Mouse (Mus musculus): ENCODE results near the gene Mael.

Gene Mael

DNA sequence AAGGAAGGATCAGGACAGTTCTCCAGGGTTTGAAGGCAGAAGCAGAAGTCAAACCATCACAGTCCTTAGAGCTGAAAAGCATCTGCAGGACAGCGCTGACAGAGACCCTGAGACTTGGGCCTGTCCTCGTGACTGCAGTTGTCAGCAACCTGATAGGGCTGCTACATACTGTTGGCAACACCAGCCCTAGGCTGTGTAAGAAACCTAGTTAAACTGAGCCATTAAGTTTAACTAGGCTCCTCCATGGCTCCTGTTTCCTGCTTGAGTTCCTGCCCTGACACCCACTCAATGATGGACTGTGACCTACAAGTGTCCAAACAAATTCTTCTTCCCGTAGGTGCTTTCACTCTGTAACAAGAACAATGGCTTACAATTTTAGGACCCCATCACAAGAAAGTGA is 33.4 kb downstream of the Mael start:
- DNase-seq (ENCODE audit: low spot score) = no peak

DNA sequence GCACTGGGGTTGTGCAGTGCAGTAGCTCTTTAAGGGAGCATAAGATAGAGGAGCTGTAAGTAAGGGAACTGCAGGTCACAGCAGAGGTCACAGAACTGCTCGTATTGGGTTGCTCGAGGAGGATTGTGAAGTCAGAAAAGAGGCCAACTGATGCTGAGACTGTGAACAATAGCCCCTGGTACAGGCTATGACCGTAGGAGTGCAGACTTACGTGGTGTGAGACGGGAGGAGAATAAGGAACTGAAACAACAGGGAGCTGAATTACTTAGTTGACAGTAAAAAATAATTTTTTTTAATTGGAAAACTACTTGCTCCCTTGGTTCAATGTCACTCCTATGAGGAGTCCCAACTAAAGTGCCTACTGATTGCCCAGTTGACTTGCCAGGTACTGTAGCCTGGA is 34.4 kb downstream of the Mael start:
- no peak for DNase-seq (ENCODE audit: low spot score)

DNA sequence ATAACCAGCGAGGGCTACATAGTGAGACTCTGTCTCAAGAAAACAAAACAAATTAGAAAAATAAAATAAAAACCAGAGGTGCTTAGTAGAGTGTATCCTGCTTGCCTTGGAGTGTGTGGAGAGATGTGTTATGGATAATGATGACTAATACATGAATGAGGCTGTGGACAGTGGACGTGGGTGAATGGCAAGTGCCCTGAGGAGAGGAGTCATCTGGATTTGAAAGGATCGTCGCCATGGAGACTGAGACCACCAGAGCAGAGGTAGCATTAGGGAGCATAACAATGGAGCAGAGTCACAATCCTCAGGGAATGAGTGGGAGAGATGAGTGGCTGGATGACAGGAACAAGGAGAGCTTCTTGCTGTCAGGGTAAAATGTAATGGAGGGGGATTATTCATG is 48.7 kb downstream of the Mael start:
- no peak for DNase-seq (ENCODE audit: low spot score)

DNA sequence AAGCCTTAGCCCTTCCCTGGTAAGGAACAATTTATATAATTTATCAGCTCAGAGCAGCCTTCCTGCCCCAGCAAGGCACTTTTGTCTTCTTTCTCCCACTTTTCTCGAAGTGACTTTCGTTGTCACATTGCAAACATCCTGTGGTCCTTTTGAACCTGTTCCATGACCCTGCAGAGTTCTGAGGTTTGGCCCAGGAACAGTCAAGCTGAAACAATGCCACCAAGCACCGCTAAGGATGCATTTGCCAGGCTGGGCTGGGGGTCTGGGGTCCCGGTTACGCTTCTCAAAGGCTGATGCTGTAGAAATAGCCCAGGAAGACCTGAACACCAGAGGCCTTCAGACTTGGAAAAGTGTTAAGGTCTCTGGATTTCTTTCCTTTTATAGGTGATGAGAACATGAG is 53.2 kb downstream of the Mael start:
- no peak for DNase-seq (ENCODE audit: low spot score)

DNA sequence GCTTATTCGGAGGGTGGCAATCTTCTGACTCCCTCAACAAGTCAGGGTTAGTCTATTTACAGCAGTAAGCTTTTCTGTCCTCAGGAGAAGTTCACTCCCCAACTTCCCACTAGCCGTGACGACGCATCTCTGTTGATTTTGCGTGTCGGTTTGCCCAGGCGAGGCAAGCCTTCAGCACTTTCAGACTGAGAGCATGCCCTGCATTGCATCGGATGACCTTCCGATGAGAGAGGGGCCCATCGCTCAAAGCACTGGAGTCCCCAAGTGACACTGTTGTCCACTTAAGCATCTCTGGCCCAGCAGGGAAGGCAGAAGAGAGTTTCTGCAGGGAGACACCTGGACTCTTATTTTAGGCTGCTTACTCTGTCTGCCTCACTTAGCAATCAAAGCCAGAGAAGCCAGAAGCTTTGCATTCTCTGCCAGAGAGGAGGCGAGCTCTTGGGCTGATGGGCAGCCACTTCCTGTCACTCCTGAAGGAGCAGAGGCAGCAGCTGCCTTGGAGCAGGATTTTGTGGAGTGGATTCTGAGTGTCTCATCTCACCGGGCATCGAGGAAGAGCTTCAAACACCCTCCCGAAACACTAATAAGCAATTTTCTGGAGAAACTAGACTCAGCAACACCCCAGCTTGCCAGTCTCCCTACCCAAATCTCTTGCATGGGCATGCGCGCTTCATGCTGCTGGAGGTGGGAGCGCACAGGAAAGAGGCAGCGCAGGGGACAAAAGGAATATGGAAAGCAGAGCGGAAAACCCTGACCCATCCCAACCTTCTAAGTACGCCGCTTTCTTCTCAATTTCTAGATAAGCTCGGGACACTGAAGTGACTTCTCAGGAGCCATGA is 53.9 kb downstream of the Mael start:
- DNase-seq (ENCODE audit: low spot score) = no peak

DNA sequence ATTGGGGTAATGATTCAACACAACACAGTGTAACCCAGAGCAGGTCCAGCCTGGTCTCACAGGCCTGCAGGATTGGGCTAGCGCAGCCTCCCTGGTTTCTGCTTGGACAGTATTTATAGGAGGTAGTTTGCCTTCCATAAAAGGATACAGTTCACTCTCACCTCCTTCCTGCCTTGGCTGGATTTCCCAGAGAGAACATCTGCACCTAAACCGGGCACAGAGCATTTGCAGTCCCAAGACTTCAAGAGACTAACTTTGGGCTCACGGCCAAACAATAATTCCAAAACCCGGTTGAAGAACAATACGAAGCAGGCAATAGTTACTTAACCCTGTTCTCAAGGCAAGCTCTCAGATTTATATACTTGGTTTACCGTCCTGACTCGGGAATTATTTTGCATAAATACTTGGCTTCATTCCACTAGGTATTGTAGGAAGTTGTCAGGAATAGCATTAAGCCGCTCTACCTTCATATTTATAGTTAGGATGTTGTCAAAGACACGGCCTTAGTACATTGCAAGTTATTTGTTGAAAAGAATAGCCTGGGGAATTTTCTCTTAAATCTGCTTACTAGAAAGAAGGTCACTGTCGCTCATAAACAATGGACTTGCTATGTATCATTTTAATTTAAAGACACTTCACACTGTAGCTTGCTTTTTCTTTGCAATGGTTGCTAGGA is 55.5 kb downstream of the Mael start:
- DNase-seq (ENCODE audit: low spot score) = no peak

DNA sequence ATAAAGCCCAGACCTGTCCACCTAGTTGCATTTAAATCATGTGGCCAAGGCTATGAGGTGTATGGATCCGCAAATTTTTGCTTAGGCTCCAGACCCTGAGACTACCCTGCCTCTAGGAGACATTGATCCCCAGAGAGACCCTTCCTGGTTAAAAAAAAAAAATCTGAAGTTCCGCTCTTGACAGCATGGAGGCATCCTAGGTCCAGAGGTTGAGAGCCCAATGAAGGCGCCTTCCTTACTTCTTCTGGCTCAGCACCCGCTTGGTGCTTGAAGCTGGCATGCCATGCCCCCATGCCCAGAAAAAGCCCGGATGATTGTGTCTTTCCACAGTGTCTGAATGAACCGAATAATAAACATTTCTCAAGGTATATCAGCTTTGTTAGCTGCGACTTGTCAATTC is 57.0 kb downstream of the Mael start:
- no peak for DNase-seq (ENCODE audit: low spot score)

DNA sequence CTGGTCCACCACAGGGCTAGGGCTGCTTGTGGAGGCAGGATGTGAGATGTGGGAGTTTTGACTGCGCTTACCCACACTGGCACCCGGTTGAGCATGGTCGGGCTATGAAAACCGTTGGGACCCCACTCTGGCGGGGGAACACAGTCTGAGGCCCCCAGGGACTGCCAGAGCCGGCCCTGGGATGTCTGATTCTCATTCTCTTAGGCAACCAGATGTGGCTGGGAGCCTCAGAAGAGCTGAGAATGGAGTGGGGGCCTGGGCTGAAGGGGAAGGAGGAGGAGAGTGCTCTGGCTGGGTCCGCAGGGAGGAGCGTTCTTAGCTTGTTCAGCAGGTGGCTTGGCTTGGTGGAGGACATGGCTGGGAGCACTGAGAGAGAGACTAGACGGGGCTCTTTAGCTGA is 64.9 kb downstream of the Mael start:
- DNase-seq (ENCODE audit: low spot score) = no peak

DNA sequence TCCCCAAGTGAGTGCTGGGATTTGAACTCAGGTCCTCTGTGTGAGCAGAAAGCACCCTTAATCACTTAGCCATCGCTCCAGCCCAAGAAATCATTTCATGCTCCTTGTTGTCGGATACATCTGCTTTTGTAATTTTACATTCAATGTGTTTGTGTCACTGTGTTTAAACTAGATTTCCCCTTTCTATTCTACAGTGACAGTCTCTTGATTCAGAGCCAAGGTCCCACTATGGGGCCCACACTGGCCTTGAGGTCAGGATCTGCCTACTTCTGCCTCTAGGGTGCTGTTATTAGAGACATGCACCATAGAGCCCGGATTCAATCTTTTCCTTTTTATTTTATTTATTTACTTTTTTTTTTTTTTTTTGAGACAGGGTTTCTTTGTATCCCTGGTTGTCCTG is 65.6 kb downstream of the Mael start:
- DNase-seq (ENCODE audit: low spot score) = no peak

DNA sequence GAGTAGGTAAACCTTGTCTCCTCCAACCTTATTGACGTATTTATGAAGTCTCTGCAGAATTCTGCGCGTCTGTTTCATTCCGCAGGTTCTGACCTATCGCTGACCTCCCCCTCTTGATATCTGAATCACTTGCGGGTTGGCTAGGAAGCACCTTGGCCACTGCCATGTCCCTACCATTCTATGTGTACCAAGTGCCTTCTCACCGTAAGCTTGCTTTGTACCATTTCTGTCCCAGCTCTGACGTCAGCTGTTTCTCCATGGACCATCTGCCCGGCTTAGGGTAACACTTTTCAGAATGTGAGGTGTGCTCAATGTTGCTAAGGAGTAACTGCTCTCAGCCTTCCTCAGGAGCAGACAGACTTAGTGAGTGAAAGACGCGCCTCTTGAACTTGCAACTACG is 67.7 kb downstream of the Mael start:
- DNase-seq (ENCODE audit: low spot score) = no peak

DNA sequence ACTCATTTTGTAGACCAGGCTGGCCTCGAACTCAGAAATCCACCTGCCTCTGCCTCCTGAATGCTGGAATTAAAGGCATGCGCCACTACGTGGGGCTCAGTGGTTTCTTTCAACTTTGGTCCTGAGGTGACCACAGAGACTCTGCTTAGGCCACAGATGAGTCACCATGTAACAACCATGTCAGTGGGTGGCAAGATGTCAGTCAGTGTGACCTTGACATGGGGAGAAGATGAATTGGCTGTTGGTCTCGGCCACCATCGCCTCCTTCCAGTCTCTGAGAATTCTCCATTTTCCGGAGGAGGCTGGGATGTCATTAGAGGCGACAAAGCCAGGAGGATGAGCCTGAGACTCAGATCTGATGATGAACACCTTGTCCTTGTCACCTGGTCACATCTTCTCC is 68.8 kb downstream of the Mael start:
- DNase-seq (ENCODE audit: low spot score) = no peak

DNA sequence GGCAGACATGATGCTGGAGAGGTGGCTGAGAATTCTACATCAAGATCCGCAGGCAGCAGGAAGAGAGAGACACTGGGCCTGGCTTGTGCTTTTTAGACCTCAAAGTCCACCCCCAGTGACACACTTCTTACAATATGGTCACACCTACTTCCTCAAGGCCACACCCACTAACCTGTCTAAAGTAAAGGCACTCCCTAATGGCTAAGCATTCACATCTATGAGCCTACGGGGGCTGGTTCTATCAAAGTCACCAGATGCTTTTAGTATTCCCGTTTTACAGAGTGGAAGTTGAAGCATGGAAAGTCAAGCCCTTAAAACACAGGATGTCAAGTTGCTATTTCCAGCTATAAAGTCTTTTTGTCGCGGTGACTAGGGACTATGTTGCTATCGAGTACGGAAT is 70.5 kb downstream of the Mael start:
- DNase-seq (ENCODE audit: low spot score) = no peak

DNA sequence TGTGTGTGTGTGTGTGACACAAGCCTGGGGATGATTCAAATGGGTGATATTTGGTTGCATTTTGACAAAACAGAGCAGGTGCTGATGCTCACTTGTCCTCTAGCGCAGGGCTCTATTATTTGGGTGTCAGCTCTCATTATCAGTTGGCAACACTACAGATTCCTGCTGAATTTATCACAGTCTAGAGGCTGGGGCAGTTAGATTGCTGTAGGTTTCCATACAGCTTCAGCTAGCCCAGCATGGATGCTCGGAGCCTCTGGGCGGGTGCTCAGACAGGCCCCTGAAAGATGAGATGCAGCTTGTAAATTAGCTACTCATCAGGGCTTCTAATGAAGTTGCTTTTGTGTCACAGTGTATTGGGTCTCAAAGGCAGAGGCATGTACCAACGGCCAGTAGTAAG is 71.1 kb downstream of the Mael start:
- no peak for DNase-seq (ENCODE audit: low spot score)

DNA sequence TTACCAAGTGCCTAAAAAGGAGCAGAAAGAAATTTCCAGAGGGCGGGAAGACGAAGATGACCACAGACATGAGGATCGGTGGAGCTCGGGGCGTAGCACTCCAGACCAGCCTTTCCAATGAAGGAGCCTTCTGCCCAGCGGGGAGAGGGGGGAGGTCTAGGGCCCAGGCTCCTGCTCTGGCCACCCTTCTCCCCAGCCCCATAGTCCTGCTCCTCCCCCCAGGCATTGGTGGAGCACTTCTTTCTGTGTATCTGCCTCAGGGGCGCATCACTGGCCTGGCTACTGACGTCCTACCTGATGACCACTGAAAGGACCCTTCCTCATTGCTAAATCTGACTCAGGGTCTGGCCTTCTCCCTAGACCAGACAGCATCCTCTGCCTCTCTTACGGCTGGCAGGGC is 73.4 kb downstream of the Mael start:
- no peak for DNase-seq (ENCODE audit: low spot score)

DNA sequence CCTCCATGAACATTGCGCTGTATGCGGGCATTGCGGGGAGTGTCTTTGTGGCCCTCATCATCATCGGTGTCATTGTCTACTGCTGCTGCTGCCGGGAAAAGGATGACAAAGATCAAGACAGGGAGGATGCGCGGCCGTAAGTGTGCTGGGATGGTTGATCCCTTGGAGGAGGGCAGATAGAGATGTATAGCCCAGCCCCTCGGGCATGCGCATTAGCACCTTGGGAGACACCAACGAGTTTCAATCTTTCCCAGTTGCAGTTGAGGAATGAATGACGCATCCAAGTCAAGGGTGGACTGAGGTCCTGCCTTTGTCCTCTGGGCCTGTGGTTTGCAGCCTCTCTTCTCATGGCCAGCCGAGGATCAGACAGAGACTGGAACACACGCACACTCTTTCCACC is 74.0 kb downstream of the Mael start:
- DNase-seq (ENCODE audit: low spot score) = no peak

DNA sequence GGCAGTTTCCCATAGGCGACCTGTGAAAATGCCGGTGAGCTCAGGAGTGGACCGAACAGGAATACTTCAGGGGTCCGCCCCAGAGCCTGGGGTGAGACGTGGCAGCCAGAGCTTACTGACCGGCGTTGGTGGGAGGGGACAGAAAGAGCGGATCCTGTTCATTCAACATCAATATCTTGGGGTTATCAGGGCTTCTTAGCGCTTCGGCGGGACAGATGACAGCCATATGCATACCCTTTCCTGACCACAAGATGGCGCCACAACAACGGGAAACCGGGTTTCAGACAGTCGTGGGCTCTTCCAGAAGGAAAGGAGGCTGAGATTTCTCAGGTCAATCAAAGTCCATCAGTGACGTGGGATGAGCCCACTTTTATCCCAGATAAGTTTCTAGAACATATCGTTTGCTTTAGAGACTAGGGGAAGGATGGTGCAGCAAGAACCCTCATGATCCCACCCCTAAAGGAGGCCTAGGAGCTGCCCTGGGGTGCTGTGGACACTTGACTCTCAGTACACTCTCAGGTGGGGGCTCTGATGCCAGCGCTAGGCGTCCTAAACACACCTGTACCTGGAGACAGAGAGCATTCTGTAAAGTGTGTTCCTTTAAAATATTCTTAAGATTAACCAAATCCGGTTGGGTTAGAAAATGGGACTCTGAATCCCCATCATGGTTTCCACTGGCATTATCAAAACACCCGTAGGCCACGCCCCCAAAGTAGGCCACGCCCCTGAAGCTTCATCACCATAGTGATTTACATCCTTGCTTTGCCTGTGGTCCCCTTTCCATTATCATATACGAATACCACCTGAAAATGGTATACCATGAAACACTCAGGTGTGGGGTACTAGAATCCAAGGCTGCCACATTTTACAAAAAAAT is 77.7 kb downstream of the Mael start:
- DNase-seq (ENCODE audit: low spot score) = peak; percentile 66

DNA sequence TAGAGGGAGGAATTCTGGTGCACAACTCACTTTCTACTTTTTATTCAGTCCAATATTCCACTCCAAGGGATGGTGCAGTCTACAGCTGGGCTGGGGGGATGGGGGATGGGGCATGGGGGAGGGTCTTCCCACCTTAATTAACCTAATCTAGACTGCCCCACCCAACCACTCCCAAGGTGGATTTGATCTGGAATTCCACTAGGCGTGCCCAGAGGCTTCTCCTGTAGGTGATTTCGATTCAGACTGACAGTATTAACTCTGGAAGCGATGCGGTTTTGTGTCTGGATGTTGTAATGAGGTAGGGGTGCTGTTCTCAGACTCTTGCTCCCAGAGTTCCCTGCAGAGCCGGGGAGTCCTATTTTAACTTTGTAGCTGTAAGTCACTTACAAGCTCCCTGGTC is 78.4 kb downstream of the Mael start:
- no peak for DNase-seq (ENCODE audit: low spot score)

DNA sequence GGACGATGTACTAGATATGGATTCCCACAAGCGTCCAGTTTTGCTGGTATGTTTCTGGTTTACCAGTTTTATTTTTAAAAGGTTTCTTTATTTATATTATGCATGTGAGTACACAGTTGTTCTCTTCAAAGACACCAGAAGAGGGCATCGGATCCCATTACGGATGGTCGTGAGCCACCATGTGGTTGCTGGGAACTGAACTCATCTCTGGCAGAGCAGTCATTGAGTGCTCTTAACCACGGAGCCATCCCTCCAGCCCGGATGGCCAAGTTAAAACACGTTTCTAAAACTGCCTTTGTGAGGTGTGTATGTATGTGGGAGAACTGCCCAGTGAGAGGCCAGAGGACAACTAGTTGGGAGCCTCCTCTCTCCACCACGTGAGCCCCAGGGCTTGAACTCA is 79.9 kb downstream of the Mael start:
- DNase-seq (ENCODE audit: low spot score) = no peak

DNA sequence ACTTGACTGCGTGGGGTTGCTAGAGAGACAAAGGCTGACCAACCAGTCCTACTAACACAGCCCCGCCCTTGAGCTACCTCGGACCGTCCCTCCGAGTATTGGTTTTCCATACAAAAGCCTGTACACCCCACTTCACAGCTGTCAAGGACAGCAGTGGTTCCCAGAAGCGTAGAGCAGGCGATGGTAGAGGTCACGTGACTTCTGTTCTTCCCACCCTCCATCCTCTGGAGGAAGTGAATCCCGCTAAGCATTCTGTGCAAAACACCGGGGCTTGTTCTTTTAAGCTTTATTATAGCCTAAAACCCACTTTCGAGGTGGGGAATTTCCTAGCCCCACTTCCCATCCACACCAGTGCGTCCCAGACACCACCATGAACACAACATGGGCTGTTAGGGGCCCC is 80.8 kb downstream of the Mael start:
- no peak for DNase-seq (ENCODE audit: low spot score)

DNA sequence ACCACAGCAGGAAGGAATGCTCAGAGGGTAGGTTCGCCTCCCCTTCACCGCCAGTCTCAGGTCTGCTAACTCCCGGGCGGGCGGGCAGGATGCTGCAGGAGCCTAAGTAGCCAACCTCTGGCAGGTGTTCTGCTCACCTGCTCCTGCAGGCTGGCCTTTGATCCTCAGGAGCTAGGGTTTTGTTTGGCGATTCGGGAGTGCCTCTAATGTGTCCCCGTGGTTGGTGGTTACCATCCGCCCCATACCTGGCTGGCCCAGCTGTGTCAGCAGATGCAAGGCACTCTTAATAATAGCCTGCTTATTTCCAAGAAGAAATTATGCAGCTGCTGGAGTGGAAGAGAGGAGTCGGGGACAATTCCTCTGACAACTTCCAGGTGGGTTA is 83.4 kb downstream of the Mael start:
- no peak for DNase-seq (ENCODE audit: low spot score)

DNA sequence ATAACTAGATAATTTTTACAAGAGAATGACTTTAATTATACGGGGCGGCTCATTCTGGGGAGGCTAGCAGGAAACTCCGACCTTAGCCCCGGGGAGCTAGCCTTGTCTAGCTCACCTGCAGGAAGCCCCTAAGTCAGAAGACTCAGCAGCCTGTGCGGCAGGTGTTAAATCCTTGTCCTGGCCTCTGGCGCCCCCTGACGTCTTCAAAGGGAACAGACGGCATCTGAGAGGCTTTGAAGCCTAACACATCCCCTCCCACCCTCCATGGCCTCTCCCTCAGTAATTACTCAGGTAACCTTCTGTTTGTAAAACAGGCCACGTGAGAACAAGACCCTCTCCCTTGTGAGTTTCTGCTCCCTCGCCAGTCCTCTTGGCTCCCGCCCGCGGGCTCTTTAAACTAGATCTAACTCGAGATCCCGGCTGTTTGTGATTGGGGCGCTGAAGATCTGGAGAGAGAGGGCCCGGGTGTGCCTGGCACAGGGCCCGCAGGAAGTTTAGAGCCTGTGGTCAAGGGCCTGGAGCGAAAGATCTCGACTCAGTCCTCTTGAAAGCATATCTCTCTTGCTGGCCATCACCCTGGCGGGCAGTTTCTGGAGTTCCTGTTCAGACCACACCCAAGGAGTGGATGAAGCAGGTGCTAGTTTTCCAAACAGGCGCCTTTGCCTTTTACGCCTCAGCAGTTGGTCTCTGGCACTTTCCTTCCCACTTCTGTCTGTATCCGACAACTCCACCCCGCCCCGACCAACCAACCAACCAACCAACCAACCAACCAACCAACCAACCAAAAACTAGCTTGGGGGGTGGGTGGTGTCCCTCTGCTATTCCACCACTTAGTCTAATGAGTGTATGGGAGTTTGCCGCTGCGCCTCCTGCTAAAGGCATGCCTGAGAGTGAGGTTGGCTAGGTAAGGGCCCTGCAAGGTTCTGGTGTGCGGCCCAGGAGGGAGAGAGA is 84.1 kb downstream of the Mael start:
- peak; percentile 63 for DNase-seq (ENCODE audit: low spot score)
